Mouse (Mus musculus) central nervous system, embryonic 11.5 days (tissue): ENCODE results near the gene Lypla2. TPM values are rescaled to one million over a fixed set of nuclear protein-coding genes. Genes with fewer than 3 reads are reported as not detected.

ENCODE experiments used
- polyA plus RNA-seq: library from polyadenylated mRNA; depleted of rRNA; stranded (reverse); fragments of >200 nt; gene quantifications from 2 replicates; pipeline ENCODE4 v1.2.3, GENCODE M21; 2012; rRNA removed

Lypla2 gene
- 112 and 118 TPM in 2 replicates for polyA plus RNA-seq

DNA sequence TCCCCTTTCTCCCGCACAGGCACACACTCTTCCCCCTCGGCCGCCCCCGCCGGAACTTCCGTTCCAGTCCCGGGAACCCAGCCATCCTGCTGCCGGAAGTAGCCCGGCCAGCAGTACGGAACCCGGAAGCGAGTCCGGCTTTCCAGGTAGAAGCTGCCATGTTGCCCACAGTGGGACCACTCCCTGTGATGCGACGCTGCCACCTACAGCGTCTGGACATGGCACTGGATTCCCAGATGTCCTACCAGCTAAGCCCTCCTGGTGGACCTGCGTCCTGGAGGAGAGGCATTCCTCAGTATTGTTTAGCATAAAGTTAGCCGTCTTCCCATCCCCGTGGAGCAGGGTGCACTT, at the start of gene Lypla2:
TSS of gene Lypla2 (minus strand) at position 71 of the 351 bp plus-strand sequence.

GRCm38 (mm10) chr4:136021549-136022047, 49.2 kb upstream of the Lypla2 start, which contains the start of gene Eloa:
Gene Eloa (minus strand): TSS chr4:136021763.

DNA sequence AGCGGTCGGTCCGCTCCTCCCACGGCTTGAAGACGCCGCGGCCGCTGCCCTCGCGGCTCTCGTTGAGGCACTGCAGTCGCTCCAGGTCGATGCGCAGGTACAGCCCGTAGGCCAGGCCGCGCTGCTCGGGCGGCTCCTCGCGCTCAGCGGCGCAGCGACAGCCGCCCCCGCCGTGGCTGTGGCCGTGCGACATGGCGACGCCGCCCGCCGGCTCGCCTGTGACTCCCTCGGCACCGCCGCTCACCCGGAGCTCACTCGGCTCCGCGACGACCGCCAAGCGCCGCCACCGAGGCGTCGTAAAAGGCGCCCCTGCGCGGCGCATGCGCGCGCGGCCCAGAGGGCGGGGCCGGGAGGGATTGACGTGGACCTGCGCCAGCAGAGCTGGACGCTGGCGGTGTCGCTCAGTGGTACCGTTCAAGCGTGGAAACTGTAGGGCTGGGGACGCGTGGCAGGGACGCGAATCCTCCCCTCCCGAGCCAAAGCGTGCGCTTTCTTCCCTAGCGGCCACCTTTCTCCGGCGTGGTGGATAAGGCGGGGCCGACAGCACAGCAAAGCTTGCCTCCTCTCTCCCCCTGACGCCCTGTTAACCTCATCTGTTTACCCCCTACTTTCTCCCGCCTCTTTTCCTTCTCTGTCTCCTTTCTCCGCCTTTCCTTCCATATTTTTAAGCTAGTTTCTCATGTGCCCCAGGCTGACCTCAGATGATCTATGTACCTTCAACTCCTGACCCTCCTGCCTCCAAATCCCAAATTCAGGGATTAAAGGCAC, 14.7 kb upstream of the Lypla2 start, which contains the start of gene Pithd1:
TSS of gene Pithd1 (minus strand) at position 322 of the 768 bp plus-strand sequence.

GRCm38 (mm10) chr4:135963457-135964193, 8.8 kb downstream of the Lypla2 start, which contains the start of gene Gale:
Gene Gale (plus strand): TSS chr4:135963727.

GRCm38 (mm10) chr4:135946278-135946658, 26.2 kb downstream of the Lypla2 start, which contains the start of gene Hmgcl:
Gene Hmgcl (plus strand): TSS chr4:135946448.

GRCm38 (mm10) chr4:135920304-135921241, 51.9 kb downstream of the Lypla2 start, which contains the start of gene Fuca1:
Gene Fuca1 (plus strand): TSS chr4:135920735.

Other genes with a start within 250 kb of the Lypla2 start
- gene Il22ra1, start 244.5 kb downstream of the Lypla2 start, polyA plus RNA-seq: 0.07 and 0.10 TPM in 2 replicates
- 0.04 and 1.9 TPM in 2 replicates for gene Myom3, start 212.9 kb downstream of the Lypla2 start, polyA plus RNA-seq
- gene Srsf10, start 116.9 kb downstream of the Lypla2 start, polyA plus RNA-seq: 161 and 212 TPM in 2 replicates
- 119 and 142 TPM in 2 replicates for gene Pnrc2, start 98.8 kb downstream of the Lypla2 start, polyA plus RNA-seq
- gene Cnr2, start 77.2 kb downstream of the Lypla2 start, polyA plus RNA-seq: 0.45 and 0.46 TPM in 2 replicates
- gene Fuca1, start 51.9 kb downstream of the Lypla2 start, polyA plus RNA-seq: 31.6 and 41.2 TPM in 2 replicates
- gene Hmgcl, start 26.2 kb downstream of the Lypla2 start, polyA plus RNA-seq: 45.1 and 46.8 TPM in 2 replicates
- gene Gale, start 8.9 kb downstream of the Lypla2 start, polyA plus RNA-seq: 27.9 TPM in 2 replicates
- gene Pithd1, start 14.6 kb upstream of the Lypla2 start, polyA plus RNA-seq: 40.5 and 50.9 TPM in 2 replicates
- gene Eloa, start 49.1 kb upstream of the Lypla2 start, polyA plus RNA-seq: 23.0 and 26.1 TPM in 2 replicates
- gene Rpl11, start 80.8 kb upstream of the Lypla2 start, polyA plus RNA-seq: 1,444 and 2,797 TPM in 2 replicates
- 276 and 283 TPM in 2 replicates for gene Id3, start 170.9 kb upstream of the Lypla2 start, polyA plus RNA-seq
- gene E2f2, start 199.8 kb upstream of the Lypla2 start, polyA plus RNA-seq: 9.7 and 10.9 TPM in 2 replicates
- 6.5 and 7.9 TPM in 2 replicates for gene Asap3, start 233.7 kb upstream of the Lypla2 start, polyA plus RNA-seq